Mouse (Mus musculus): ENCODE results near the gene Gm765. TPM values are rescaled to one million over a fixed set of nuclear protein-coding genes. Genes with fewer than 3 reads are reported as not detected.

The Gm765 gene
- polyA plus RNA-seq, 1 experiment from 2014 or later: not detected

- H3K36me3 ChIP-seq (ENCODE audit: control insufficient read depth, insufficient read depth, low read length): no peaks in the 10 kb centered on the region
- no peak overlapping the region for H3K4me3 ChIP-seq (ENCODE audit: low read depth, low read length)
- H3K9ac ChIP-seq (ENCODE audit: low read length): no peak overlapping the region
- DNase-seq (ENCODE audit: low spot score): no peak
- no peaks in the 10 kb centered on the region for H3K27me3 ChIP-seq (replicated peaks; ENCODE audit: control insufficient read depth, insufficient read depth, low read length)
- no peak for ATAC-seq (replicated peaks; ENCODE audit: low FRiP score, low TSS enrichment, low read depth)
- no peak overlapping the region for H3K27ac ChIP-seq (ENCODE audit: low read depth)
- H3K4me1 ChIP-seq (replicated peaks; ENCODE audit: control insufficient read depth, insufficient read depth, low read length): no peaks in the 10 kb centered on the region
- no peak overlapping the region for H3K4me2 ChIP-seq (ENCODE audit: low read length)
- H3K9me3 ChIP-seq (ENCODE audit: control insufficient read depth, low read length): no peaks in the 10 kb centered on the region
- 75% methylated on average over 3 of the region's 3 CpGs for WGBS
Observed at GRCm38 (mm10) chr6:98307647-98308046, 34.9 kb downstream of the Gm765 start.

GRCm38 (mm10) chr6:98307159-98307558 is 35.4 kb downstream of the Gm765 start:
- Histone ChIP-seq H3K27ac (ENCODE audit: low read depth) (no peak overlapping the region), H3K9ac (ENCODE audit: low read length) (no peak overlapping the region), H3K27me3 (replicated peaks; ENCODE audit: control insufficient read depth, insufficient read depth, low read length) (no peaks in the 10 kb centered on the region), H3K4me3 (ENCODE audit: low read depth, low read length) (no peak overlapping the region), H3K36me3 (ENCODE audit: control insufficient read depth, insufficient read depth, low read length) (no peaks in the 10 kb centered on the region), H3K9me3 (ENCODE audit: control insufficient read depth, low read length) (no peaks in the 10 kb centered on the region), H3K4me2 (ENCODE audit: low read length) (no peak overlapping the region), H3K4me1 (replicated peaks; ENCODE audit: control insufficient read depth, insufficient read depth, low read length) (no peaks in the 10 kb centered on the region)
- ATAC-seq (replicated peaks; ENCODE audit: low FRiP score, low TSS enrichment, low read depth) (no peak), DNase-seq (ENCODE audit: low spot score) (no peak)
- 70% methylated on average over 7 of the region's 7 CpGs for WGBS

- no peak for ATAC-seq (replicated peaks; ENCODE audit: low FRiP score, low TSS enrichment, low read depth)
- Histone ChIP-seq H3K27me3 (replicated peaks; ENCODE audit: control insufficient read depth, insufficient read depth, low read length) (no peaks in the 10 kb centered on the region), H3K9me3 (ENCODE audit: control insufficient read depth, low read length) (no peaks in the 10 kb centered on the region), H3K4me3 (ENCODE audit: low read depth, low read length) (no peak overlapping the region), H3K4me2 (ENCODE audit: low read length) (no peak overlapping the region), H3K36me3 (ENCODE audit: control insufficient read depth, insufficient read depth, low read length) (no peaks in the 10 kb centered on the region), H3K9ac (ENCODE audit: low read length) (no peak overlapping the region), H3K27ac (ENCODE audit: low read depth) (no peak overlapping the region), H3K4me1 (replicated peaks; ENCODE audit: control insufficient read depth, insufficient read depth, low read length) (no peaks in the 10 kb centered on the region)
- 67% methylated on average over 5 of the region's 5 CpGs for WGBS
- no peak for DNase-seq (ENCODE audit: low spot score)
Observed at GRCm38 (mm10) chr6:98292064-98292463, 50.5 kb downstream of the Gm765 start.

- H3K36me3 ChIP-seq (ENCODE audit: control insufficient read depth, insufficient read depth, low read length): no peaks in the 10 kb centered on the region
- H3K27ac ChIP-seq (ENCODE audit: low read depth): no peak overlapping the region
- H3K9ac ChIP-seq (ENCODE audit: low read length): no peak overlapping the region
- H3K4me3 ChIP-seq (ENCODE audit: low read depth, low read length): no peak overlapping the region
- H3K4me2 ChIP-seq (ENCODE audit: low read length): no peak overlapping the region
- H3K4me1 ChIP-seq (replicated peaks; ENCODE audit: control insufficient read depth, insufficient read depth, low read length): no peaks in the 10 kb centered on the region
- DNase-seq (ENCODE audit: low spot score): no peak
- H3K27me3 ChIP-seq (replicated peaks; ENCODE audit: control insufficient read depth, insufficient read depth, low read length): no peaks in the 10 kb centered on the region
- WGBS: 52% methylated on average over 3 of the region's 3 CpGs
- no peaks in the 10 kb centered on the region for H3K9me3 ChIP-seq (ENCODE audit: control insufficient read depth, low read length)
- ATAC-seq (replicated peaks; ENCODE audit: low FRiP score, low TSS enrichment, low read depth): no peak
Observed at GRCm38 (mm10) chr6:98288316-98288715, 54.2 kb downstream of the Gm765 start.

- Histone ChIP-seq H3K4me2 (ENCODE audit: low read length) (no peak overlapping the region), H3K9me3 (ENCODE audit: control insufficient read depth, low read length) (no peaks in the 10 kb centered on the region), H3K36me3 (ENCODE audit: control insufficient read depth, insufficient read depth, low read length) (no peaks in the 10 kb centered on the region), H3K4me1 (replicated peaks; ENCODE audit: control insufficient read depth, insufficient read depth, low read length) (no peaks in the 10 kb centered on the region), H3K27ac (ENCODE audit: low read depth) (no peak overlapping the region), H3K9ac (ENCODE audit: low read length) (no peak overlapping the region), H3K27me3 (replicated peaks; ENCODE audit: control insufficient read depth, insufficient read depth, low read length) (no peaks in the 10 kb centered on the region), H3K4me3 (ENCODE audit: low read depth, low read length) (no peak overlapping the region)
- DNase-seq (ENCODE audit: low spot score) (no peak), ATAC-seq (replicated peaks; ENCODE audit: low FRiP score, low TSS enrichment, low read depth) (no peak)
- WGBS: 68% methylated on average over 6 of the region's 6 CpGs
Observed at GRCm38 (mm10) chr6:98287521-98287920, 55.0 kb downstream of the Gm765 start.

DNA sequence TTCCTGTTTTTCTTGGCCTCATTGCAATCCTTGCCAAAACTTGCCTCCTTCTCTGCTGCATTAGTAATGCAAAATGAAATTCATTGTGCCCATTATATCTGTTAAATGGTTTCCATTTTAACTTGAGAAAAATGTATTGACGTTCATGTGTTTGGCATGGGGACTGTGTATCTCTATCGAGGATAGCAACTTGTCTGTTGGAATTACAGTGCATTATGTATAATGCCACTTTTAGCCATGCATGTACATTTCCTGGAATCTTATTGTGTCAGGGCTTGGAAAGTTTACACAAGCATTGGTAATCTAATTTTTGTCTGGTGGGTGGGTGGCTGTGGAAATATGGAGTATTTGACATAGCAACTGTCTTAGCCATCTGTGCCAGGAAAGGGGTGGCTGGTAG is 57.4 kb downstream of the Gm765 start:
- ATAC-seq (replicated peaks; ENCODE audit: low FRiP score, low TSS enrichment, low read depth): no peak
- WGBS: 75% methylated on average over 2 of the region's 2 CpGs

DNA sequence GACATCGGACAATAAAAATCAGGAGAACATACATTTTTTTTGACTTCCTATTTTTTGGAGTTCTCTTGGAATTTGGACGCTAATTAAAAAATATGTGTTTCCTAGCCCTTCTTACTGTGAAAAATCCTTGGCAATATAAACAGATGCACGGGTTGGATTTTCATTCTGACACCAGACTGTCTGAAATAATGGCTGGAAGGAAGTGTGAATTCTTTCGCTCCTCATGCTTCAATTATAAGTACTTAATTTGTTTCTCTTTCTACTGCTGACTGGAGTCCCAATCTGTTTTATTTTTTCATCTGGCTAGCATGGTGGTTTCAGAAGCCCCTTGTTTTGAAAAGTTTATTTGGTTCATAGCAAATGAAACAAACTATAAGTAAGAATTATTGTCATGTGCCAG is 59.8 kb downstream of the Gm765 start:
- H3K9me3 ChIP-seq (ENCODE audit: control insufficient read depth, low read length): no peaks in the 10 kb centered on the region
- no peak overlapping the region for H3K9ac ChIP-seq (ENCODE audit: low read length)
- WGBS: 74% methylated on average over 4 of the region's 4 CpGs
- H3K4me2 ChIP-seq (ENCODE audit: low read length): no peak overlapping the region
- no peaks in the 10 kb centered on the region for H3K27me3 ChIP-seq (replicated peaks; ENCODE audit: control insufficient read depth, insufficient read depth, low read length)
- H3K27ac ChIP-seq (ENCODE audit: low read depth): no peak overlapping the region
- no peak for ATAC-seq (replicated peaks; ENCODE audit: low FRiP score, low TSS enrichment, low read depth)
- H3K36me3 ChIP-seq (ENCODE audit: control insufficient read depth, insufficient read depth, low read length): no peaks in the 10 kb centered on the region
- no peak overlapping the region for H3K4me3 ChIP-seq (ENCODE audit: low read depth, low read length)
- H3K4me1 ChIP-seq (replicated peaks; ENCODE audit: control insufficient read depth, insufficient read depth, low read length): no peaks in the 10 kb centered on the region
- no peak for DNase-seq (ENCODE audit: low spot score)

More for the DNA sequence above, 57.4 kb downstream of the Gm765 start:
- Histone ChIP-seq H3K27ac (ENCODE audit: low read depth) (no peak overlapping the region), H3K4me2 (ENCODE audit: low read length) (no peak overlapping the region), H3K4me3 (ENCODE audit: low read depth, low read length) (no peak overlapping the region), H3K9ac (ENCODE audit: low read length) (no peak overlapping the region), H3K36me3 (ENCODE audit: control insufficient read depth, insufficient read depth, low read length) (no peaks in the 10 kb centered on the region), H3K27me3 (replicated peaks; ENCODE audit: control insufficient read depth, insufficient read depth, low read length) (no peaks in the 10 kb centered on the region), H3K4me1 (replicated peaks; ENCODE audit: control insufficient read depth, insufficient read depth, low read length) (no peaks in the 10 kb centered on the region), H3K9me3 (ENCODE audit: control insufficient read depth, low read length) (no peaks in the 10 kb centered on the region)
- DNase-seq (ENCODE audit: low spot score): no peak

DNA sequence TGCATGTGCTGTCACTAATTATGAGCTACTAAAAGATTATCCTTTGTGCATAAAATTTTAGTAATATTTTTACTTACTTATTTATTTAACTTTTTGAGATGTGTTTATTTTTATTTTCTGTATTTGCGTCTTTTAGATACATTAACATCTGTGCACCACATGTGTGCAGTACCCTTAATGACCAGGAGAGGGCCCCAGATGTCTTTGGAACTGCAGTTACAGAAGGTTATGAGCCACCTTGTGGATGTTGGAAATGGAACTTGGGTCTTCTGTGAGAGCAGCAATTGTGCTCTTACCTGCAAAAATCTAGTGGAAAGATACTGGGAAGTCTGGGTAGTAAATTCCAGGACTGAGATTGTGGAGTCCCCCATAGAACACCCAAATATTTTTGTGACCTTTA is 71.0 kb downstream of the Gm765 start:
- no peaks in the 10 kb centered on the region for H3K9me3 ChIP-seq (ENCODE audit: control insufficient read depth, low read length)
- H3K4me1 ChIP-seq (replicated peaks; ENCODE audit: control insufficient read depth, insufficient read depth, low read length): no peaks in the 10 kb centered on the region
- no peak for ATAC-seq (replicated peaks; ENCODE audit: low FRiP score, low TSS enrichment, low read depth)
- H3K9ac ChIP-seq (ENCODE audit: low read length): no peak overlapping the region
- no peak overlapping the region for H3K4me3 ChIP-seq (ENCODE audit: low read depth, low read length)
- H3K27ac ChIP-seq (ENCODE audit: low read depth): no peak overlapping the region
- peak; percentile 57 for DNase-seq (ENCODE audit: low spot score)
- WGBS: 91% methylated on average over 1 of the region's 1 CpGs
- H3K4me2 ChIP-seq (ENCODE audit: low read length): no peak overlapping the region
- no peaks in the 10 kb centered on the region for H3K36me3 ChIP-seq (ENCODE audit: control insufficient read depth, insufficient read depth, low read length)
- no peaks in the 10 kb centered on the region for H3K27me3 ChIP-seq (replicated peaks; ENCODE audit: control insufficient read depth, insufficient read depth, low read length)

GRCm38 (mm10) chr6:98262961-98263360 is 79.6 kb downstream of the Gm765 start:
- Histone ChIP-seq H3K36me3 (ENCODE audit: control insufficient read depth, insufficient read depth, low read length) (no peaks in the 10 kb centered on the region), H3K27me3 (replicated peaks; ENCODE audit: control insufficient read depth, insufficient read depth, low read length) (no peaks in the 10 kb centered on the region), H3K9me3 (ENCODE audit: control insufficient read depth, low read length) (peaks cover 13% of the 10 kb centered on the region; the same call in 1 of the 2 replicates), H3K4me2 (ENCODE audit: low read length) (no peak overlapping the region), H3K4me3 (ENCODE audit: low read depth, low read length) (no peak overlapping the region), H3K27ac (ENCODE audit: low read depth) (no peak overlapping the region), H3K4me1 (replicated peaks; ENCODE audit: control insufficient read depth, insufficient read depth, low read length) (no peaks in the 10 kb centered on the region), H3K9ac (ENCODE audit: low read length) (no peak overlapping the region)
- DNase-seq (ENCODE audit: low spot score) (no peak), ATAC-seq (replicated peaks; ENCODE audit: low FRiP score, low TSS enrichment, low read depth) (no peak)
- 58% methylated on average over 2 of the region's 2 CpGs for WGBS
